In genomic region chr1:152214376-152214775, GRCm38 (mm10) we compare ENCODE assay signal across 18 mouse cellular contexts.
"Had no signal": no experiment of that assay in that cellular context is flagged by ENCODE, and none has a peak within 500 bp of the region (broad histone marks: within the 10 kb centered on the region; RNA-seq: fewer than 3 reads in every experiment).

No protein-coding gene starts in this region.

- H3K9ac ChIP-seq: lung, embryonic 14.5 days; midbrain, embryonic 12.5 days; neural tube, embryonic 12.5 days had no signal

- H3K27ac ChIP-seq: midbrain, embryonic 10.5 days; midbrain, embryonic 12.5 days; neural tube, embryonic 12.5 days had no signal

- H3K36me3 ChIP-seq: midbrain, embryonic 10.5 days; midbrain, embryonic 12.5 days; neural tube, embryonic 12.5 days had no signal

- H3K4me3 ChIP-seq: midbrain, embryonic 10.5 days; midbrain, embryonic 12.5 days; myocyte; neural tube, embryonic 12.5 days had no signal

- H3K4me1 ChIP-seq: midbrain, embryonic 10.5 days; midbrain, embryonic 12.5 days; neural tube, embryonic 12.5 days had no signal

- H3K9me3 ChIP-seq: midbrain, embryonic 12.5 days; neural tube, embryonic 12.5 days had no signal

- H3K4me2 ChIP-seq: lung, embryonic 14.5 days; midbrain, embryonic 12.5 days; neural tube, embryonic 12.5 days had no signal

- ATAC-seq: midbrain, embryonic 16.5 days had no signal

- H3K27me3 ChIP-seq: midbrain, embryonic 12.5 days; neural tube, embryonic 12.5 days had no signal

- DNase-seq: lung, adult 18-20 months; lung, embryonic 14.5 days; lung, postnatal 10 days; lung, postnatal 4 days; midbrain, embryonic 14.5 days; retina, postnatal 1 day; right cerebral cortex, adult 18-20 months; right cerebral cortex, postnatal 25 days; right cerebral cortex, postnatal 4 days; spleen, adult 18-20 months; thymus, adult 18-20 months; thymus, postnatal 14 days; thymus, postnatal 36 days had no signal
